Mouse (Mus musculus): ENCODE results near the gene Cd276. TPM values are rescaled to one million over a fixed set of nuclear protein-coding genes. Genes with fewer than 3 reads are reported as not detected.
A peak's percentile ranks its signal among the peaks of the same experiment; 100 is the strongest.

The Cd276 gene
- total and polyA plus RNA-seq, 2 experiments from 2014 or later = 26.0 to 26.2 TPM

GRCm38 (mm10) chr9:58490391-58490790, 64.8 kb downstream of the Cd276 start:
- peak overlapping the region; percentile 90 for H3K4me2 ChIP-seq (ENCODE audit: low read depth)
- H3K36me3 ChIP-seq (ENCODE audit: insufficient read depth) = no peaks in the 10 kb centered on the region; the same call in 1 of the 2 replicates
- no peaks in the 10 kb centered on the region for H3K9me3 ChIP-seq (ENCODE audit: low read length)
- peak overlapping the region; percentile 90; the same call in 1 of the 2 replicates for H3K9ac ChIP-seq
- TF ChIP-seq CTCF (IDR thresholded peaks at IDR 0.05; ENCODE audit: low read depth) = no peak
- H3K4me3 ChIP-seq (ENCODE audit: low read depth, low read length) = peak overlapping the region; percentile 85
- 74% methylated on average over 2 of the region's 2 CpGs for WGBS
- H3K4me1 ChIP-seq (ENCODE audit: insufficient read depth) = peaks cover 14% of the 10 kb centered on the region; the same call in 1 of the 2 replicates
- ATAC-seq (no peak), DNase-seq (no peak)
- H3K27me3 ChIP-seq (ENCODE audit: insufficient read depth, low read length) = no peaks in the 10 kb centered on the region
- no peak overlapping the region for H3K27ac ChIP-seq (ENCODE audit: low read depth, low read length)

- ATAC-seq (no peak), DNase-seq (no peak)
- Histone ChIP-seq H3K27ac (ENCODE audit: low read depth, low read length) (no peak overlapping the region), H3K9me3 (ENCODE audit: low read length) (no peaks in the 10 kb centered on the region), H3K4me2 (ENCODE audit: low read depth) (peak overlapping the region; percentile 90), H3K36me3 (ENCODE audit: insufficient read depth) (no peaks in the 10 kb centered on the region; the same call in 1 of the 2 replicates), H3K4me1 (ENCODE audit: insufficient read depth) (peaks cover 14% of the 10 kb centered on the region; the same call in 1 of the 2 replicates), H3K27me3 (ENCODE audit: insufficient read depth, low read length) (no peaks in the 10 kb centered on the region), H3K9ac (peak overlapping the region; percentile 90), H3K4me3 (ENCODE audit: low read depth, low read length) (peak overlapping the region; percentile 85)
- TF ChIP-seq CTCF (IDR thresholded peaks at IDR 0.05; ENCODE audit: low read depth) = no peak
- WGBS = 14% methylated on average over 7 of the region's 7 CpGs
Observed at GRCm38 (mm10) chr9:58489865-58490165, 65.4 kb downstream of the Cd276 start.

GRCm38 (mm10) chr9:58489133-58489864, 65.9 kb downstream of the Cd276 start:
- Histone ChIP-seq H3K4me1 (ENCODE audit: insufficient read depth) (peaks cover 14% of the 10 kb centered on the region; the same call in 1 of the 2 replicates), H3K27me3 (ENCODE audit: insufficient read depth, low read length) (no peaks in the 10 kb centered on the region), H3K9ac (peak overlapping the region; percentile 90), H3K4me2 (ENCODE audit: low read depth) (peak overlapping the region; percentile 90), H3K9me3 (ENCODE audit: low read length) (no peaks in the 10 kb centered on the region), H3K27ac (ENCODE audit: low read depth, low read length) (peak overlapping the region; percentile 93), H3K4me3 (ENCODE audit: low read depth, low read length) (peak overlapping the region; percentile 85), H3K36me3 (ENCODE audit: insufficient read depth) (no peaks in the 10 kb centered on the region; the same call in 1 of the 2 replicates)
- WGBS = 2% methylated on average over 13 of the region's 13 CpGs
- DNase-seq (peak; percentile 57), ATAC-seq (peak; percentile 60)
- no peak for TF ChIP-seq CTCF (IDR thresholded peaks at IDR 0.05; ENCODE audit: low read depth)

GRCm38 (mm10) chr9:58487851-58488801, 67.1 kb downstream of the Cd276 start, which contains the start of gene Insyn1:
Insyn1 (plus strand) TSS chr9:58488603.
- DNase-seq (peak; percentile 74), ATAC-seq (peak; percentile 89)
- H3K4me2 ChIP-seq (ENCODE audit: low read depth) = peak within 1 kb of the TSS; percentile 90
- H3K4me1 ChIP-seq (ENCODE audit: insufficient read depth) = peaks cover 14% of the 10 kb centered on the region; the same call in 1 of the 2 replicates
- peak; percentile 41 for TF ChIP-seq CTCF (IDR thresholded peaks at IDR 0.05; ENCODE audit: low read depth)
- H3K4me3 ChIP-seq (ENCODE audit: low read depth, low read length) = peak within 1 kb of the TSS; percentile 85
- H3K9ac ChIP-seq = peak within 1 kb of the TSS; percentile 90
- WGBS = under 1% methylated on average over 74 of the region's 104 CpGs
- no peaks in the 10 kb centered on the region for H3K27me3 ChIP-seq (ENCODE audit: insufficient read depth, low read length)
- no peaks in the 10 kb centered on the region; the same call in 1 of the 2 replicates for H3K36me3 ChIP-seq (ENCODE audit: insufficient read depth)
- H3K27ac ChIP-seq (ENCODE audit: low read depth, low read length) = peak within 1 kb of the TSS; percentile 93
- no peaks in the 10 kb centered on the region for H3K9me3 ChIP-seq (ENCODE audit: low read length)

- Histone ChIP-seq H3K27me3 (ENCODE audit: insufficient read depth, low read length) (no peaks in the 10 kb centered on the region), H3K27ac (ENCODE audit: low read depth, low read length) (no peak overlapping the region), H3K4me2 (ENCODE audit: low read depth) (peak overlapping the region; percentile 90; the same call in 1 of the 2 replicates), H3K9me3 (ENCODE audit: low read length) (no peaks in the 10 kb centered on the region), H3K4me3 (ENCODE audit: low read depth, low read length) (no peak overlapping the region), H3K9ac (no peak overlapping the region), H3K4me1 (ENCODE audit: insufficient read depth) (peaks cover 14% of the 10 kb centered on the region; the same call in 1 of the 2 replicates), H3K36me3 (ENCODE audit: insufficient read depth) (no peaks in the 10 kb centered on the region)
- 31% methylated on average over 3 of the region's 3 CpGs for WGBS
- ATAC-seq (no peak), DNase-seq (no peak)
- no peak for TF ChIP-seq CTCF (IDR thresholded peaks at IDR 0.05; ENCODE audit: low read depth)
Observed at GRCm38 (mm10) chr9:58487076-58487475, 68.2 kb downstream of the Cd276 start.

Other genes with a start within 250 kb of the Cd276 start
- 6.0 and 9.4 TPM in 2 replicates for gene Loxl1, start 242.3 kb downstream of the Cd276 start, total RNA-seq (2014; rRNA removed)
- 8.0 and 9.6 TPM in 2 replicates for gene Loxl1, start 242.3 kb downstream of the Cd276 start, polyA plus RNA-seq (2015; fragmentation: Nextera tagmentation; extraction: Ambion mirVana)
- not detected in 2 replicates for gene Tbc1d21, start 185.0 kb downstream of the Cd276 start, total RNA-seq (2014; rRNA removed)
- gene Tbc1d21, start 185.0 kb downstream of the Cd276 start, polyA plus RNA-seq (2015; fragmentation: Nextera tagmentation; extraction: Ambion mirVana) = not detected in 2 replicates
- gene Insyn1, start 66.8 kb downstream of the Cd276 start, total RNA-seq (2014; rRNA removed) = 65.3 and 71.5 TPM in 2 replicates
- gene Insyn1, start 66.8 kb downstream of the Cd276 start, polyA plus RNA-seq (2015; fragmentation: Nextera tagmentation; extraction: Ambion mirVana) = 6.0 TPM in 2 replicates
- gene Nptn, start 26.8 kb upstream of the Cd276 start, total RNA-seq (2014; rRNA removed) = 275 and 298 TPM in 2 replicates
- gene Nptn, start 26.8 kb upstream of the Cd276 start, polyA plus RNA-seq (2015; fragmentation: Nextera tagmentation; extraction: Ambion mirVana) = 231 and 236 TPM in 2 replicates
- 0.29 and 0.38 TPM in 2 replicates for gene Rec114, start 188.5 kb upstream of the Cd276 start, total RNA-seq (2014; rRNA removed)
- 0.94 and 1.5 TPM in 2 replicates for gene Rec114, start 188.5 kb upstream of the Cd276 start, polyA plus RNA-seq (2015; fragmentation: Nextera tagmentation; extraction: Ambion mirVana)